Mouse (Mus musculus) cerebellum, adult 2 months (tissue): ENCODE measurements around the gene Rfc2.

Source experiments
- CTCF ChIP-seq: fragments of 200-500 bp; IDR thresholded peaks from 2 replicates; pipeline ENCODE4 v1.5.1; 2011; ENCODE audit warnings: low read depth, mild to moderate bottlenecking, control low read depth, low read length, moderate library complexity, borderline replicate concordance; ENCODE audit not compliant: insufficient read depth
- POLR2A ChIP-seq: fragments of 200-500 bp; IDR thresholded peaks from 2 replicates; pipeline ENCODE4 v1.6.1; 2011; ENCODE audit warnings: low read length, control low read depth, borderline replicate concordance; ENCODE audit not compliant: insufficient read depth

DNA sequence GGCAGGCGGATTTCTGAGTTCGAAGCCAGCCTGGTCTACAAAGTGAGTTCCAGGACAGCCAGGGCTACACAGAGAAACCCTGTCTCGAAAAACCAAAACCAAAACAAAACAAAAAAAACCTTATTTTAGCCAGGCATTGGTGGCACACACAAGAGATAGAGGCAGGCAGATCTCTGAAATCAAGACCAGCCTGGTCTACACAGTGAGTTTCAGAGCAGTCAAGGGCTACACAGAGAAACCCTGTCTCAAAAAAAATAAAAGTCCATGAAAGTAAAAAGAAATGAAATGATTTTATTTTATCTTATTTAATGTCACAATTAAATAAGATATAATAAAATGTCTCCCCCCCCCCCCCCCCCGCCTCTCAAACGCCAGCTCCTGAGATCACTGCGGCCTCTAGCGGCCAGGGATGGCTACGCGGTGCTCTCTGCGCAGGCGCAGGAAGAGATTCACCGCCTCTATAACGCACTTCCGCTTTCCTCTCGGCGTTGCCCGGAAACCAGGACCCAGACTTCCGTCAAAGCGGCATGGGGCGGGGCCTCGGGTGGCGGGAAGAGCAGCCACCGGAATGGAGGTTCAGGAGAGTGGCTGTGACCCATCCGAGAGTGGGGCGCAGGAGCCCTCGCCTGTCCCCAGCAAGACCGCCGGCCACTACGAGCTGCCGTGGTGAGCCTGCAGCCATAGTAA is 1.2 kb downstream of the Rfc2 start:
- peak; percentile 66; the same call in 1 of the 2 replicates for TF ChIP-seq CTCF
- TF ChIP-seq POLR2A = peak; percentile 83; the same call in 1 of the 2 replicates
